Mouse (Mus musculus) heart, embryonic 13.5 days (tissue): ENCODE measurements around the gene Efr3b. TPM values are rescaled to one million over a fixed set of nuclear protein-coding genes. Genes with fewer than 3 reads are reported as not detected.

Experiments used
- polyA plus RNA-seq: library from polyadenylated mRNA; unstranded; fragments of >200 nt; fragmentation: Nextera tagmentation; extraction: Ambion mirVana; gene quantifications from 2 replicates; pipeline ENCODE4 v1.2.1, GENCODE M21; 2015

Gene Efr3b
- polyA plus RNA-seq, 1 experiment from 2014 or later: 6.2 TPM

Other genes with a start within 250 kb of the Efr3b start
- gene Dnmt3a, start 232.9 kb downstream of the Efr3b start, polyA plus RNA-seq: 94.2 and 108 TPM in 2 replicates
- 1.4 and 1.6 TPM in 2 replicates for gene Pomc, start 84.0 kb downstream of the Efr3b start, polyA plus RNA-seq
- 7.8 and 8.0 TPM in 2 replicates for gene Dnajc27, start 43.7 kb upstream of the Efr3b start, polyA plus RNA-seq
- 4.2 and 4.4 TPM in 2 replicates for gene Adcy3, start 94.2 kb upstream of the Efr3b start, polyA plus RNA-seq
- 6.6 and 6.9 TPM in 2 replicates for gene Ptrhd1, start 195.1 kb upstream of the Efr3b start, polyA plus RNA-seq
- 8.1 and 8.2 TPM in 2 replicates for gene Cenpo, start 195.4 kb upstream of the Efr3b start, polyA plus RNA-seq